Mouse (Mus musculus) thymus, adult 2 months (tissue): ENCODE measurements around the gene Dapk1. TPM values are rescaled to one million over a fixed set of nuclear protein-coding genes. Genes with fewer than 3 reads are reported as not detected.

Experiments used
- DNase-seq: peaks from one replicate; pipeline ENCODE4 v3.0.0; 2021
- H3K27ac ChIP-seq: fragments of 200-500 bp; 2 replicates; pipeline ENCODE4 v1.5.1; 2012; ENCODE audit warnings: low read length, control low read depth; ENCODE audit not compliant: control insufficient read depth, insufficient read depth
- H3K27me3 ChIP-seq: fragments of 200-500 bp; 2 replicates; pipeline ENCODE4 v1.6.1; 2012; ENCODE audit warnings: mild to moderate bottlenecking, low read length, moderate library complexity, mixed read lengths; ENCODE audit not compliant: control insufficient read depth, insufficient read depth
- H3K36me3 ChIP-seq: fragments of 200-500 bp; 2 replicates; pipeline ENCODE4 v1.6.1; 2012; ENCODE audit warnings: mild to moderate bottlenecking, low read length, moderate library complexity; ENCODE audit not compliant: control insufficient read depth, insufficient read depth
- H3K4me1 ChIP-seq: fragments of 200-500 bp; replicated peaks from 2 replicates; pipeline ENCODE4 v1.6.1; 2012; ENCODE audit warnings: low read length; ENCODE audit not compliant: control insufficient read depth, insufficient read depth
- H3K4me3 ChIP-seq: fragments of 200-500 bp; 2 replicates; pipeline ENCODE4 v1.5.1; 2012; ENCODE audit warnings: mild to moderate bottlenecking, low read length, control low read depth, moderate library complexity; ENCODE audit not compliant: control insufficient read depth, insufficient read depth
- CTCF ChIP-seq: fragments of 200-500 bp; IDR thresholded peaks from 2 replicates; pipeline ENCODE4 v1.5.1; 2012; ENCODE audit warnings: mild to moderate bottlenecking, control low read depth, low read length, moderate library complexity, borderline replicate concordance; ENCODE audit not compliant: control insufficient read depth, poor library complexity, insufficient read depth; ENCODE audit errors: extremely low read depth
- POLR2A ChIP-seq: fragments of 200-500 bp; IDR thresholded peaks from 2 replicates; pipeline ENCODE4 v1.6.1; 2012; ENCODE audit warnings: mild to moderate bottlenecking, low read length, control low read depth, moderate library complexity; ENCODE audit not compliant: control insufficient read depth, poor library complexity, insufficient read depth; ENCODE audit errors: extremely low read depth
- WGBS: fragments of 180-500 bp; shearing (Covaris S2); methylation state at CpG from one replicate; pipeline ENCODE4 v1.1.7; 2018; 5-methylcytosine and 5-hydroxymethylcytosine counted together
- polyA plus RNA-seq: library from polyadenylated mRNA; depleted of rRNA; stranded (reverse); fragments of >200 nt; gene quantifications from 2 replicates; pipeline ENCODE4 v1.2.3, GENCODE M21; 2012

The Dapk1 gene
- polyA plus RNA-seq, 1 experiment, result 45.2 TPM

DNA sequence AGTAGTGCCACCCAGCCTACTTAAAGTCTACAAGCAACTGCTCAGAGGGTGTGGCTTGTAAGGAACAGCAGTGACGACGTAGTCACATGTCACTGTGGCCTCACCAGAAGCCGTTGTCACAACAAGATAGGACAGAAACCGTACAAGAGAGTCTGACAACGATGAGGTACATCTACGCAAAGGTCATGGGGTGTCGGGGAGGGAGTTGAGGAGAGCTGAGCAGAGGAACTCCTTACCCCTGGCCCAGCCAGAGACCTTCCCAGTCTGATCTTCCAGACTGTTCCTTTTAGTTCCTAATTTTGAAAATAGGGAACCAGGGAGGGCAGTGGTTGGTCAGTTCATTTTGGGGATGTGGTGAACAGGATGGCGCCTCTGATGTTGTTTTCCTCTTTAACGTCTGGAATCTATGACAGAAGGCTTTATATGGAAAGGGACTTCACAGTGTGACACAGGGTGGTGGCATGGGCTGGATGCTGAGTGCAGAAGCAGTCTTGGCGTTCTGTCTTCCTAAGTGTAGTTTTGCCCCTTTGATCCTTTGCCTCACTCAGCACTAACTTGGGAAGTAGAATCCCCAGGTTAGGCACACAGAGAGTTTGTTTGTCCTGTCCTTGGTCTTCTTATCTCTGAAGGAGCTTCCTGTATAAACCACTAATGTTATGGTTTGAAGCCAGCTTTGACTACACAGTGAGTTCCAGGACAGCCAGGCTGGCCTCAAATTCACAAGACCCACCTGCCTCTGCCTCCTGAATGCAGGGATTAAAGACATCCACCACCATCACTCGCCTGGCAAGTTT is 71.3 kb downstream of the Dapk1 start:
- H3K27ac ChIP-seq, result no peak overlapping the region
- WGBS, result 55% methylated on average over 11 of the region's 11 CpGs

DNA sequence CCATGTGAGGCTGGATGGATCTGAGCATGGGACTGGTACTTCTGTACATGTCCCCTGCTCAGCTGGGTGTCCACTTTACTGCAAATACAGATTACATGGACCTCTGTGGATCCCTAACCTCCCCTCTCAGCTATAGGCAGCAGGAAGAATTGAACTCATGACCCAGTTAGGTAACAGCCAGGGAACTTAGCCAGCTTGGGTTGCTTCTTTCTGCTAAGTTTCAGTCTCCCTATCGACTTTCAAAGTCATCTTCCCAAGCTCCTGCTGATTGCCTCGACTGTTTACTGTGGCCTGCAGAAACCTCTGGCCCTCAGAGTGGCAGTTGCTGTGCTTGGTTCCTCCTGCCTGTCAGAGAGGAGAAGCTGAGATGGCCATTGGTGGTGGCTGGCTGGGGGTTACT is 72.6 kb downstream of the Dapk1 start:
- H3K27ac ChIP-seq, result no peak overlapping the region
- TF ChIP-seq CTCF (no peak), POLR2A (no peak)
- H3K4me1 ChIP-seq, result peaks cover 16% of the 10 kb centered on the region; the same call in 1 of the 2 replicates
- no peak overlapping the region for H3K4me3 ChIP-seq
- no peaks in the 10 kb centered on the region for H3K27me3 ChIP-seq
- no peaks in the 10 kb centered on the region for H3K36me3 ChIP-seq
- 13% methylated on average over 2 of the region's 2 CpGs for WGBS
- no peak for DNase-seq

More for the DNA sequence above, 71.3 kb downstream of the Dapk1 start:
- TF ChIP-seq CTCF, result no peak
- no peak for TF ChIP-seq POLR2A
- DNase-seq, result no peak
- H3K36me3 ChIP-seq, result no peaks in the 10 kb centered on the region
- peaks cover 18% of the 10 kb centered on the region for H3K4me1 ChIP-seq
- no peak overlapping the region for H3K4me3 ChIP-seq
- H3K27me3 ChIP-seq, result no peaks in the 10 kb centered on the region

DNA sequence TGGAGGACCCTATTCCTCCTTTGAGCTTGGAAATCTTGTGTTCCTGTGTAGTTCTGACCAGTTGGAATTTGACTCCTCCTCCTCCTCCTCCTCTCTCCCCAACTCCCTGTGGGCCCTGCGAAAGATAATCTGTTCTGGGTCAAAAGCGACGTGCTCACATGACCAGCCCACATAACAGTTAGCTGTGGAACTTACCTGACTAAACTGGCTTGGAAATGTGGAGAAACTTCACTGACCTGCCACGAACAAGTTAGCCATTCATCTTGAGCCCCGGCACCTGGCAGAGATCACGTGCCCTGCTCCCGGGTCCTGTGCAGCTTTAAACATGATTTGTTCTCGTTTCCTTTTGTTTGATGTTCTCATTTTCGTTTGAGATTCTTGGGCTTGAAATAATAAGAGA is 73.2 kb downstream of the Dapk1 start:
- DNase-seq, result no peak
- no peaks in the 10 kb centered on the region for H3K27me3 ChIP-seq
- TF ChIP-seq CTCF (no peak), POLR2A (no peak)
- H3K36me3 ChIP-seq, result no peaks in the 10 kb centered on the region
- peaks cover 16% of the 10 kb centered on the region; the same call in 1 of the 2 replicates for H3K4me1 ChIP-seq
- H3K27ac ChIP-seq, result no peak overlapping the region
- no peak overlapping the region for H3K4me3 ChIP-seq
- 65% methylated on average over 9 of the region's 9 CpGs for WGBS

DNA sequence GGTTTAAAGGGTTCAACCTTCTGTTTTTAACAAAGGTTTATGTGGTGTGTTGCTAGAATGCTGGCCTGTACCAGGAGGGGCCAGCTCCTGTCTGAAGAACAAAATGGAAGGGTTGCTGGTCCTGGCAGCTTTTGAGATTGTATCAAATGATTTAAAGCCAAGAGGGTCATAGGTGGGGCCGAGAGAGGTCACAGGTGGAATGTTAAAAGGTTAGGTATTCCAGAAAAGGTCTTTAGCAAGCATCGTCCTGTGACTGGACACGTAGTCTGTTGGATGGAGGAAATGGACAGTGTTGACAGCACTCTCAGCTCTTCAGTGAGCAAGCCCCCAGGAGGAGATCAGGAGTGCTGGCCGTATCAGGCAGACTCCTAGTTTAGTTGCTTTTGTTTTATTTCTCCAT is 73.7 kb downstream of the Dapk1 start:
- Histone ChIP-seq H3K4me1 (peaks cover 15% of the 10 kb centered on the region; the same call in 1 of the 2 replicates), H3K27ac (no peak overlapping the region), H3K27me3 (no peaks in the 10 kb centered on the region), H3K4me3 (no peak overlapping the region), H3K36me3 (no peaks in the 10 kb centered on the region)
- no peak for DNase-seq
- TF ChIP-seq POLR2A (no peak), CTCF (no peak)
- WGBS, result 91% methylated on average over 4 of the region's 4 CpGs

DNA sequence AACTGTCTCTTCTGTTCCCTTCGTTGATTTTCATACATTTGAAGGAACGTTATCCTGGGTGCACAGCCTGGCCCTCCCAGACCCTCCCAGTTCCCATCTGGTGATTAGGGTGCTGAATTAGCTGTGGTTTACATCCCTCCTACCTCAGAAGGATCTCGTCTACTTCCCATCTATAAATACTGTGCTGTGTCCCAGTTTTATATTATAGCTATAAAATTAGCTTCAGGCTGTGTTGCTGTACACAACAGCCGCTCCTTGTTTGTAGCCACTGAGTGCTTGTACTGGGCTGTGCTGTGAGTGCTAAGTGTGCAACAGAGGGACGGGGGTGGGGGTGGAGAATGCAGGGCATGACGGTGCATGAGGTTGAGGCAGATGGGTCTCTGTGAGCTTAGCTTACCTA is 77.2 kb downstream of the Dapk1 start:
- TF ChIP-seq POLR2A (no peak), CTCF (no peak)
- no peak overlapping the region for H3K4me3 ChIP-seq
- 95% methylated on average over 6 of the region's 6 CpGs for WGBS

DNA sequence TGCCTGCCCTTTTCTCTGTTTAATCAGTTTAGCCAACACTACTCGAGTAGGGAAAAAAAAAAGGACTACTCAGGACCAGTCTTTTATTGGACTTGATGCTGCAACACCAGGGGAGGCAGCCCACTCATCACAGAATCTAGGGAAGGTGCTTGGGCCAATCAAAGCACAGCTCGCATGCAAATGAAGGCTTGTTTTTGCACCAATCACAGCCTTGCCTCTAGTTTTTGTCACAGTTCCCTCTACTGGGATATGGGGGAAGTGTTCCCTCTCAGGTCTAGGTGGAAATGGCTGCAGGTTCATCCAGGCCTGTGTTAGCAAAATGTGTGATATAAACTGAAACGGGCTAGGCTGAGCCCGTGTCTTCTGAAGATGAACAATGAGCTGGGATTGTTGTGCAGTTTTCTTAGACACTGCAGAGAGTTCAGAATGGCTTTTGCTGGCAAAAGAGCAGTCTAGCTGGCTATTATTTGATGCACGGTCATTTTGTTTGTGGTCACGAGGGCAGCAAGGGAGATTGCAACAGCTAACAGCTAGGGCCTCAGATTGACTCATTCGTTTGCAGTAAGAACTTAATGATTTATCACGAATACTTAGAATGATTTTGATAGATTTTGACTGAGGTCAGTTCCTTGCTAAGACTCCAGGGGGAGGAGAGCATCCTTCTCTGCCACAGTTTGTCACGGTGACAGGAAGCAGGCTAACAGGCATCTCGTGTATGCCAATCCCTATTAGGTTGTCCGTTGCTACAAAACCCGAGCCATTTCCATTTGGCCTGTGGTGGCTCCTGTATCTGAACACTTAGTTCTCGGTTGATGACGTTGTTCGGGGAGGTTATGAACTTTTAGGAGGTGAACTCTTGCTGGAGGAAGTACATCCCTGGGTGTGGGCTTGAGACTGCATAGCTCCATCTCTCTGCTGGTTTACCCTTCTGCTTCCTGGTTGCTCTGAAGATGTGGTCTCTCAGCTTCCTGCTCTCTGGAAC is 81.3 kb downstream of the Dapk1 start:
- Histone ChIP-seq H3K27ac (no peak overlapping the region), H3K27me3 (no peaks in the 10 kb centered on the region), H3K36me3 (no peaks in the 10 kb centered on the region), H3K4me3 (no peak overlapping the region), H3K4me1 (peaks cover 3% of the 10 kb centered on the region; the same call in 1 of the 2 replicates)
- TF ChIP-seq POLR2A (no peak), CTCF (no peak)
- WGBS, result 94% methylated on average over 15 of the region's 15 CpGs
- no peak for DNase-seq

More for the DNA sequence above, 77.2 kb downstream of the Dapk1 start:
- H3K27ac ChIP-seq, result no peak overlapping the region
- H3K36me3 ChIP-seq, result no peaks in the 10 kb centered on the region
- H3K4me1 ChIP-seq, result no peaks in the 10 kb centered on the region; the same call in 1 of the 2 replicates
- no peak for DNase-seq
- no peaks in the 10 kb centered on the region for H3K27me3 ChIP-seq
